Mouse (Mus musculus) forebrain, embryonic 13.5 days (tissue): ENCODE data around the gene Cnga3. TPM values are rescaled to one million over a fixed set of nuclear protein-coding genes. Genes with fewer than 3 reads are reported as not detected.

ENCODE experiments used
- ATAC-seq: fragments of 200-750 bp; cut with Nextera tagmentation; 2 replicates; pipeline ENCODE4 v1.8.0; 2017
- H3K27ac ChIP-seq: fragments of 300-500 bp; sonication (generic); 2 replicates; pipeline ENCODE4 v1.5.1; 2015; ENCODE audit warnings: inconsistent platforms, mild to moderate bottlenecking, moderate library complexity
- H3K27me3 ChIP-seq: fragments of 300-500 bp; sonication (generic); 2 replicates; pipeline ENCODE4 v1.6.1; 2015; ENCODE audit warnings: mild to moderate bottlenecking, inconsistent platforms
- H3K36me3 ChIP-seq: fragments of 300-500 bp; sonication (generic); 2 replicates; pipeline ENCODE4 v1.6.1; 2015; ENCODE audit warnings: mild to moderate bottlenecking, inconsistent platforms; ENCODE audit not compliant: poor library complexity, severe bottlenecking
- H3K4me1 ChIP-seq: fragments of 300-500 bp; sonication (generic); 2 replicates; pipeline ENCODE4 v1.6.1; 2015; ENCODE audit warnings: inconsistent platforms
- H3K4me2 ChIP-seq: fragments of 300-500 bp; sonication (generic); 2 replicates; pipeline ENCODE4 v1.6.1; 2015; ENCODE audit warnings: inconsistent platforms, mild to moderate bottlenecking, moderate library complexity
- H3K4me3 ChIP-seq: fragments of 300-500 bp; sonication (generic); 2 replicates; pipeline ENCODE4 v1.5.1; 2015; ENCODE audit warnings: mild to moderate bottlenecking, inconsistent platforms
- H3K9ac ChIP-seq: fragments of 300-500 bp; sonication (generic); 2 replicates; pipeline ENCODE4 v1.6.1; 2015; ENCODE audit warnings: mild to moderate bottlenecking, inconsistent platforms
- H3K9me3 ChIP-seq: fragments of 300-500 bp; sonication (generic); replicated peaks from 2 replicates; pipeline ENCODE4 v1.6.1; 2016; ENCODE audit warnings: inconsistent platforms
- WGBS: fragments of 180-500 bp; shearing (Covaris S2); methylation state at CpG from one replicate; pipeline ENCODE4 v1.1.7; 2015; 5-methylcytosine and 5-hydroxymethylcytosine counted together
- polyA plus RNA-seq: library from polyadenylated mRNA; unstranded; fragments of >200 nt; fragmentation: Nextera tagmentation; extraction: Ambion mirVana; gene quantifications from 2 replicates; pipeline ENCODE4 v1.2.1, GENCODE M21; 2015

The Cnga3 gene
- 0.06 and 0.09 TPM in 2 replicates for polyA plus RNA-seq

- 0 out of 2 replicates have a peak, but pooled peaks cover 5% of the 10 kb centered on the region for H3K4me1 ChIP-seq
- no peaks in the 10 kb centered on the region for H3K36me3 ChIP-seq
- no peaks in the 10 kb centered on the region for H3K9me3 ChIP-seq
- 56% methylated on average over 1 of the region's 1 CpGs for WGBS
- H3K9ac ChIP-seq = no peak within 1 kb of the TSS
- 0 out of 2 replicates have a peak, but pooled peaks cover 8% of the 10 kb centered on the region for H3K27me3 ChIP-seq
- H3K4me2 ChIP-seq = no peak within 1 kb of the TSS
- H3K27ac ChIP-seq = no peak within 1 kb of the TSS
- no peak for ATAC-seq
- no peak within 1 kb of the TSS for H3K4me3 ChIP-seq
Observed at GRCm38 (mm10) chr1:37214144-37214543, at the start of gene Cnga3. Cnga3 (plus strand) TSS chr1:37214434.

- Histone ChIP-seq H3K4me3 (no peak overlapping the region), H3K27me3 (no peaks in the 10 kb centered on the region), H3K9ac (no peak overlapping the region), H3K27ac (no peak overlapping the region), H3K4me1 (peaks cover 12% of the 10 kb centered on the region), H3K4me2 (no peak overlapping the region), H3K36me3 (no peaks in the 10 kb centered on the region), H3K9me3 (no peaks in the 10 kb centered on the region; the same call in 1 of the 2 replicates)
- no peak for ATAC-seq
- WGBS = 21% methylated on average over 6 of the region's 6 CpGs
Observed at GRCm38 (mm10) chr1:37166066-37166465, 48.2 kb upstream of the Cnga3 start.

- 84% methylated on average over 7 of the region's 7 CpGs for WGBS
- no peak overlapping the region for H3K4me2 ChIP-seq
- no peak overlapping the region for H3K9ac ChIP-seq
- no peak for ATAC-seq
- no peak overlapping the region for H3K4me3 ChIP-seq
- H3K4me1 ChIP-seq = peaks cover 12% of the 10 kb centered on the region
- no peaks in the 10 kb centered on the region for H3K9me3 ChIP-seq
- H3K27me3 ChIP-seq = no peaks in the 10 kb centered on the region
- no peaks in the 10 kb centered on the region for H3K36me3 ChIP-seq
- H3K27ac ChIP-seq = no peak overlapping the region
Observed at GRCm38 (mm10) chr1:37167918-37168317, 46.3 kb upstream of the Cnga3 start.

- H3K27ac ChIP-seq = no peak overlapping the region
- H3K36me3 ChIP-seq = no peaks in the 10 kb centered on the region
- no peaks in the 10 kb centered on the region for H3K4me1 ChIP-seq
- no peak overlapping the region for H3K4me2 ChIP-seq
- 90% methylated on average over 2 of the region's 2 CpGs for WGBS
- ATAC-seq = no peak
- no peaks in the 10 kb centered on the region for H3K27me3 ChIP-seq
- H3K9ac ChIP-seq = no peak overlapping the region
- H3K9me3 ChIP-seq = no peaks in the 10 kb centered on the region
- H3K4me3 ChIP-seq = no peak overlapping the region
Observed at GRCm38 (mm10) chr1:37177874-37178273, 36.4 kb upstream of the Cnga3 start.

GRCm38 (mm10) chr1:37179852-37180251, 34.4 kb upstream of the Cnga3 start:
- Histone ChIP-seq H3K4me1 (no peaks in the 10 kb centered on the region), H3K36me3 (no peaks in the 10 kb centered on the region), H3K4me2 (no peak overlapping the region), H3K9ac (no peak overlapping the region), H3K4me3 (no peak overlapping the region), H3K27ac (no peak overlapping the region), H3K9me3 (no peaks in the 10 kb centered on the region), H3K27me3 (no peaks in the 10 kb centered on the region)
- ATAC-seq = no peak
- WGBS = 65% methylated on average over 5 of the region's 5 CpGs

- Histone ChIP-seq H3K4me1 (no peaks in the 10 kb centered on the region; the same call in none of the 2 replicates), H3K27me3 (no peaks in the 10 kb centered on the region), H3K4me3 (no peak overlapping the region), H3K36me3 (no peaks in the 10 kb centered on the region), H3K4me2 (no peak overlapping the region), H3K9me3 (0 out of 2 replicates have a peak, but pooled peaks cover 3% of the 10 kb centered on the region), H3K27ac (no peak overlapping the region), H3K9ac (no peak overlapping the region)
- WGBS = 37% methylated on average over 6 of the region's 6 CpGs
- no peak for ATAC-seq
Observed at GRCm38 (mm10) chr1:37187050-37187449, 27.2 kb upstream of the Cnga3 start.

- ATAC-seq = no peak
- Histone ChIP-seq H3K4me2 (no peak overlapping the region), H3K27ac (no peak overlapping the region), H3K9ac (no peak overlapping the region), H3K9me3 (0 out of 2 replicates have a peak, but pooled peaks cover 3% of the 10 kb centered on the region), H3K4me1 (no peaks in the 10 kb centered on the region), H3K27me3 (no peaks in the 10 kb centered on the region), H3K4me3 (no peak overlapping the region), H3K36me3 (no peaks in the 10 kb centered on the region)
- 62% methylated on average over 4 of the region's 4 CpGs for WGBS
Observed at GRCm38 (mm10) chr1:37194607-37195006, 19.6 kb upstream of the Cnga3 start.

GRCm38 (mm10) chr1:37201406-37201805, 12.8 kb upstream of the Cnga3 start:
- Histone ChIP-seq H3K27ac (no peak overlapping the region), H3K4me2 (no peak overlapping the region), H3K4me3 (no peak overlapping the region), H3K27me3 (no peaks in the 10 kb centered on the region), H3K9me3 (no peaks in the 10 kb centered on the region), H3K4me1 (no peaks in the 10 kb centered on the region), H3K9ac (no peak overlapping the region), H3K36me3 (no peaks in the 10 kb centered on the region)
- ATAC-seq = no peak
- WGBS = 89% methylated on average over 4 of the region's 4 CpGs

GRCm38 (mm10) chr1:37207743-37208142, 6.5 kb upstream of the Cnga3 start:
- H3K9ac ChIP-seq = no peak overlapping the region
- H3K9me3 ChIP-seq = no peaks in the 10 kb centered on the region
- H3K4me2 ChIP-seq = no peak overlapping the region
- H3K27ac ChIP-seq = no peak overlapping the region
- H3K27me3 ChIP-seq = no peaks in the 10 kb centered on the region
- no peak overlapping the region for H3K4me3 ChIP-seq
- WGBS = 77% methylated on average over 8 of the region's 8 CpGs
- H3K36me3 ChIP-seq = no peaks in the 10 kb centered on the region
- ATAC-seq = no peak
- H3K4me1 ChIP-seq = no peaks in the 10 kb centered on the region

GRCm38 (mm10) chr1:37212375-37212774, 1.9 kb upstream of the Cnga3 start:
- Histone ChIP-seq H3K9me3 (no peaks in the 10 kb centered on the region), H3K4me1 (no peaks in the 10 kb centered on the region), H3K9ac (no peak overlapping the region), H3K27me3 (0 out of 2 replicates have a peak, but pooled peaks cover 2% of the 10 kb centered on the region), H3K4me3 (no peak overlapping the region), H3K27ac (no peak overlapping the region), H3K36me3 (no peaks in the 10 kb centered on the region), H3K4me2 (no peak overlapping the region)
- ATAC-seq = no peak
- WGBS = 89% methylated on average over 9 of the region's 9 CpGs

GRCm38 (mm10) chr1:37218386-37218785, 4.2 kb downstream of the Cnga3 start:
- 5% methylated on average over 14 of the region's 14 CpGs for WGBS
- H3K4me1 ChIP-seq = peaks cover 20% of the 10 kb centered on the region
- no peak overlapping the region for H3K4me3 ChIP-seq
- no peak overlapping the region for H3K27ac ChIP-seq
- no peaks in the 10 kb centered on the region for H3K9me3 ChIP-seq
- H3K27me3 ChIP-seq = 0 out of 2 replicates have a peak, but pooled peaks cover 8% of the 10 kb centered on the region
- no peak for ATAC-seq
- H3K9ac ChIP-seq = no peak overlapping the region
- no peak overlapping the region for H3K4me2 ChIP-seq
- no peaks in the 10 kb centered on the region for H3K36me3 ChIP-seq

GRCm38 (mm10) chr1:37219593-37219992, 5.4 kb downstream of the Cnga3 start:
- H3K4me1 ChIP-seq = peaks cover 20% of the 10 kb centered on the region
- H3K4me3 ChIP-seq = no peak overlapping the region
- 82% methylated on average over 5 of the region's 5 CpGs for WGBS
- 0 out of 2 replicates have a peak, but pooled peaks cover 8% of the 10 kb centered on the region for H3K27me3 ChIP-seq
- peak; percentile 57 for ATAC-seq
- peak overlapping the region; percentile 48 for H3K27ac ChIP-seq
- no peaks in the 10 kb centered on the region for H3K36me3 ChIP-seq
- no peak overlapping the region for H3K9ac ChIP-seq
- H3K4me2 ChIP-seq = peak overlapping the region; percentile 12
- no peaks in the 10 kb centered on the region for H3K9me3 ChIP-seq
